Mouse (Mus musculus) layer of hippocampus, adult 18-20 months (tissue): Measurements from ENCODE around the gene Ptbp1. TPM values are rescaled to one million over a fixed set of nuclear protein-coding genes. Genes with fewer than 3 reads are reported as not detected.

ENCODE experiments used
- DNase-seq, 2 experiments: peaks; one replicate each; pipeline ENCODE4 v3.0.0; 2022; ENCODE audit warnings: low spot score in 2 of 2
- total RNA-seq, 2 experiments: library from RNA; stranded (reverse); gene quantifications; 2 replicates each; pipeline ENCODE4 v1.2.3; 2021

Ptbp1 gene
- total RNA-seq, 2 experiments from 2014 or later = 48.8 to 58.4 TPM

DNA sequence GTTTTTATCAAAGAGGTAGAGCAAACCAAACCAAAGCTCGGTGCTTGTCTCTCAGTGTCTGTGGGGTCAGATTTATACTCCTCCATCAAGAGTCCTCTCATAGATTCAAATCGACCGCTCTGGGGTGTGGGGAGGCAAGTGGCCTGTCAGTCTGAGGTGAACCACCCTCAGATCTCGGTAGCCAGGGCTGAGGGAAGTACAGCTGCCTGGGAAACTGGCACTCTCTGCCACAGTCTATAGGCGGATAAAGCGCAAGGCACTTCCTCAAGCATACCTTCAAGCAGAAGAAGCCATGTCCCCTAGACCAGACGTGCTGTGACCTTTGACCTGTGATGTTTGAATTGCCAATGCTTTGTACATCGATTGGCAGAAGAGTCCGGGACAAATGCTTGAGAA lies 21.4 kb upstream of the Ptbp1 start:
- DNase-seq = no peak

DNA sequence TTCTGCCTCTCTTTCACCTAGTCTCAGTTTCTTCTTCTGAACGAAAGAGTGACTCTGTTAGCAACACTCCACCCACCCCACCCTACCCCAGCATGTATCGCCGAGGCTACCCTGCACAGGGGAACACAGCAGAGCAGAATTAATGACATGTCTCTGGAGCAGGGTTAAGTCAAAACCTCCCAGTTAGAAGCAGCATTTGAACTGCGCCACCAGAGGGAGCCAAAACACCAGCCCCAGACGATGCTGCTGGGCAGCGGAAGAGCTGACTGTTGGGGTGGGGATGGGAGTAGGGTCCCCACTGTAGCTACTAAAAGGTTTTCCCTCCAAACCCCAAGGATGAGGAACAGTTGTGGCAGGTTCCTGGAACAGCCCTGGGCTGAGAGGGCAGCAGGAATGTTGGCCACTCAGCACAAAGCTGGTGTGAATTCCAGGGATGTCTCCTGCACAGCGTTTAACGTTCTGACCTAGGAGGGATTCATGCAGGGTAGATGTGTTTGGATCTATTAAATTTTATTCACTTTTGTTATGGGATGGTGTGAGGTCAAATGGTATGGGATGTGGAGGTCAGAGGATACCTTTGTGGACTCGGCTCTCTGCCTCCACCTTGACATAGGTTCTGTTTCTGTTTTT lies 19.3 kb upstream of the Ptbp1 start:
- peak in 1 of 2 experiments; percentile 77 for DNase-seq

DNA sequence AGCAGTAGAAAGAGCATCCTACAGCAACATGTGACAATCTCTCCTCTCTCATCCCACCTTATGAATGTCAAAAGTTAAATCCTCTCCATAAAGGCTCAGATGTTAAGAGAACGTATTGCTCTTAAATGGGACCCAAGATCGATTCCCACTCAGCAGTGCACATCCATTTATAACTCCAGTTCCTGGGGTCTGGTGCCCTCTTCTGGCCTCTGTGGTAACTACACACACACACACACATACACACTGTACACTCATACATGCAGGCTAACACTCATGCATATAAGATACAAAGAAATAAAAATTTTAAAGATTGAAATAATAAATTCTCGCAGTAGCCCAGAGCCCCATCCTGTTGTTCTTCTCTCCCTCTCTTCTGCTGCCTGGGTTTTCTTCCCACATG lies 17.3 kb upstream of the Ptbp1 start:
- no peak for DNase-seq

DNA sequence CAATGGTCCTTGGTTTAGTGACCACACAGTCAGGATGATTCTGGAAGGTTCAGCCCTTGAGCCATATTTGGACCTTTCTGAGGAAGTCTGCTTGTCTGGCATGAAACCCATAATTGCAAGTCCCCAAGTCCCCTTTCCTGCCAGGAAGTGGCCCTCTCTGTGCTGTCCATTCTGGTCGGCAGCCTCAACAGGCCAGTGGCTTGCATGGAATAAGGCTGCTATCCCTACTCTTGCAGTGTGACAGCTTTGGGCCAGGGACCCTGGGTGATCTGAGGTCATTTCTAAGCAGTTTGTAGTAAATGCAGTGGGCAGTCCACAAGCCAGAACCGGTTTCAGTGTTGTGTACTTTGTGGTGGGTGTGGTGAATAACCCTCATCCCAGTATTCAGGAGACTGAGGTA lies 16.1 kb upstream of the Ptbp1 start:
- DNase-seq = no peak

DNA sequence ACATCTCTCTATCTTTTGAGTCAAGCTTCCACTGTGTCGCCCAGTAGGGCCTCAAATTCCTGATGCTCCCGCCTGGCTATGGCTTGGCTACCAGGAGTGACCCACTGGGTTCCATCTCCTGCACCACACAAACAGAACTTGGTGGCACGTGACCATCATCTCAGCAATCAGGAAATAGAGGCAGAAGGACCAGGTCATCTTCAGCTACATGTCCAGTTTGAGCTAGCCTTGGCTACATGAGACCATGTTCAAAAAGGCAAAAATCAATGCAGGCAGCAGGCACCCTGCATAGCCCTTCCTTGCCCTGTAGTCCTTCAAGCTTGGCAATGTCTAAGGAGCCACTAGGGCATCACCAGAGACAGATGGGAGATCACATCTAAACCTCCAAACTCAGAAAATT lies 14.1 kb upstream of the Ptbp1 start:
- DNase-seq = no peak

DNA sequence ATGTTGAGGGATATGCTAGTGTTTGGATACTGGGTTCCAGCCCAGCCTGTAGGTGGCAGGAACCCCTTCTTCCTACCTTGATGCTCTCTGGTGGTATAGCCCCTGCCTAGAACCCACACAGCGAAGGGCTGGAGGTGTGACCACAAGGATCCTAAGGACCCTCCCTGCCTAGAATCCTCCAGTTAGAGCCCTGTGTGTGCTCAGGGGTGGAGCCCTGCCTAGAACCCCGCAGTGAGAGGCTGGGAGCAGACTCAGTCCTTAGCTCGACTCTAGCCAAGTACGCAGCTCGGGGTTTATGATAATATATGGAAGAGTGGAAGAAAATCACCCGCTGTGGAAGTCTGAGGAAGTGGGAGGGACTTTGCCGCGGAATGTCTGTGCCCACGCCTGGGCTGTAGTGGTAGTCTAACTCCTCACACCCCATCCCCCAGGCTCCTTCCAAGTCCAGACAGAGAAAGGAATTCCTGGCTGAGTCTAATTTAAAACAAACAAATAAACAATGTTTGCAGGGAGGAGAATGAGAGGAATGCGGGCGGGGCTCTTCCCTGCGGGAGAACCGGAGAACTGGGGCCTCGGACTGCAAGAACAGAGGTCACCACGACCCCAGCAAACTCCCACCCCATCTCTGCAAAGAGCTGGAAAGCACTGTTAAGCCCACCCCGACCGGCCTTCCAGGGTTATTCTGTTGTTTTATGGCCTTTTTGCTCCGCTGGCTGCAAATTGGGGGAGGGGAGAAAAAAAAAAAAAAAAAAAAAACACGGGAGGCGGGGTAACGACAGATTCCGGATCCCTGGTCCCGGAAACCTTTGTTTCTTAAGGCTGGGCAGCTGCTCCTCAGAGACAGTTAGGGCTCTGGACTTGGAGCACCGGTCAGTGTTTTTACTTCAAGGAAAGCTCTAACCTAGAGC lies 13.3 kb upstream of the Ptbp1 start:
- DNase-seq = peak; percentile 59 to 75

DNA sequence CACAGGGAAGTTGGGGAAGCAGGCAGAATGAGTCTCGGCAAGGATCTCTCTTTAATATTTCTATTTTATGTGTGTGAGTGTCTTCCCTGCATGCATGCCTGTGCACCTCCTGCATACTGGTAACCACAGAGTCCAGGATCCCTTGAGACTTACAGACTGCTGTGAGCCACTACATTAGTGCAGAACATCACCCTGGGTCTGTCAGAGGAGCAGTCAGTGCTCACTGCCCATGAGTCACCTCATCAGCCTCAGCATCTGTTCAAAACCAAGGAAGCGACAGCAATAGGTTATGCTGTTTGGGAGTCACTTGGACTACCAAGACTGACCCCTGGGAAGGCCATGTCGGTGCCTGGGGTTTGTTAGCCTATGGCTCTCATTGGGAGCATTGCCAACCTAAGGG lies 11.9 kb upstream of the Ptbp1 start:
- no peak for DNase-seq

DNA sequence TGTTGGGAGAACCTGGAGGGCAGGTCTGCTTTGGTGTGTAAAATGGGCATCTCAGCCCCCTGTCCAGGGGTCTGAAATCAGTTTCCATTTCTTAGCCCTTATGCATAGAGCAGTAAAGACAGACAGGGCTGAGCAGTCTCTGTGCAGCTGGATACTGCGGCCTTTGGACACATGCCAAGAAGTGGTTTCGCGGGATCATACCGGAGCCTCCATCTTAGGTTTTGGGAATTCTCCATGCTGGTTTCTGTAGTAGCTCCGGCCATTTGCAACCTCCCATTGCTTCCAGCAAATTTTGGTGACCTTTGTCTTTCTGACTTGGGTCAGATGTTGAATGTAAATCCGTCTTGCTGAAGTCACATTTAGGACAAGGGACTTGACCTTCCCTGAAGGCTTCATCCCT lies 10.8 kb upstream of the Ptbp1 start:
- DNase-seq = no peak

DNA sequence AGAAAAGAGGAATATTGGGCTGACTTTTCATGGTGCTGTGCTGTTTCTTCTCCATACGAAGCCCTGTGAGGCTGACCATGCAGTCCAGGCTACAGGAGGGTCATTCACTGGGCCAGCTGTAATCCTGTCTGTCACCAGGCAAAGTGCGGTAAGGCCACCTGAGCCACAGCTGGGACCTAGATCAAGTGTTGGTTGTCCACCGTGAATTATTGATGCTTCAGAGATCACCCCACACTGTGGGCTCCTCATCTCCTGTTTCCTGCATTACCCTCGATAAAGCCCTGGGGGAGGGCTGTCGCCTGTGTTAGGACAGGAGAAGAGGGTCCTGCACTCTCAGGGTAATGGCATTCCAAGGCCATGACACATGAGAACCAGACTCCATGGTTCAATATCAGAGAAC lies 7.7 kb upstream of the Ptbp1 start:
- no peak for DNase-seq

DNA sequence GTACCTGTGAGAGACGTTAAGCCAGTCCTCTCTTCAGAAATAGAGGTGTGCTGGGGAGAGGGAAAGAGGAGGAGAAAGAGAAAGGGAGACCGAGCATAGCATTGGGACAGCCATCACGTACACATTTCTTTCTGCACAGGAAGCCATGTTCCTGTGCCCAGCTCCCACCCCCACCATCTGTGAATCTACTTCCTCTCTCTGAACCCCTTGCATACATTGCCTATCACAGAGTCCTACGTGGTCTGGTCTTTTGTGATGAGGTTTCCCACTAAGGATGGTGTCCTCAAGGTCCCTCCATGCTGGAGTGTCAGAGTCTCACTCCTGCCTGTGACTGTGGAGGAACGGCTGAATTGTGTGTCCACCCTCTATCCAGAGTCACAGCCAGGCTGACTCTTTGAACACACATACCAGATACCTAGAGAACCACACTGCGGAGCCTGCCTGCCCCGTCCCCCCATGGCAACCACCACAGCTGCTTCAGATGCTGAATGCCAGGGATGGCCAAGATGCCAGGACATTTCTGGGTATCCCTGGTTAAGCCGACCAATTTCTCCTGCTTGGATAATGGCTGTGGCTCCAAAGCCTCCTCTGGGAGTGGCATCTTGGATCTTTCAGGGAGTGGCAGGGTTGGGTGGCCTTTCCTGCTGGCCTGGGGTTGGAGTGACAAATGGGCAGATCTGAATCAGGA lies 4.1 kb upstream of the Ptbp1 start:
- no peak for DNase-seq

DNA sequence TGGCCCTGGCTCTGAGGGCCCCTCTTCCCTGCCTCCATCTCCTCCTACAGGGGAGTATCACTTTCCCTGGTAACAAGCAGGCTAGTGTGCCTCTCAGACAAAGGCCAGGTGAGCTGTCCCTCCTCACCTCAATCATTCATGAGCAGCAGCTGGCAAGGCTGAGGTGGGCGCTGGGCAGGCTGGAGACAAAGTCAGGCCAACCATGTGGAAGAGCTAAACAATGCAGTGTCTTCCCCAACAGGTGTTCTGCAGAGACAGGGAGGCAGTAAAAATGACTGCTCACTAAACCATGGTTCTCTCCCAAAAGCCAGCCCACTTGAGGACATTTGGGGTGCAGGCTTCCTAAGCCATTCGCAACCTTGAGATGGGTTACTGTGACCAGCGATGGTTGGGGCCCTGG lies 2.6 kb upstream of the Ptbp1 start:
- no peak for DNase-seq

DNA sequence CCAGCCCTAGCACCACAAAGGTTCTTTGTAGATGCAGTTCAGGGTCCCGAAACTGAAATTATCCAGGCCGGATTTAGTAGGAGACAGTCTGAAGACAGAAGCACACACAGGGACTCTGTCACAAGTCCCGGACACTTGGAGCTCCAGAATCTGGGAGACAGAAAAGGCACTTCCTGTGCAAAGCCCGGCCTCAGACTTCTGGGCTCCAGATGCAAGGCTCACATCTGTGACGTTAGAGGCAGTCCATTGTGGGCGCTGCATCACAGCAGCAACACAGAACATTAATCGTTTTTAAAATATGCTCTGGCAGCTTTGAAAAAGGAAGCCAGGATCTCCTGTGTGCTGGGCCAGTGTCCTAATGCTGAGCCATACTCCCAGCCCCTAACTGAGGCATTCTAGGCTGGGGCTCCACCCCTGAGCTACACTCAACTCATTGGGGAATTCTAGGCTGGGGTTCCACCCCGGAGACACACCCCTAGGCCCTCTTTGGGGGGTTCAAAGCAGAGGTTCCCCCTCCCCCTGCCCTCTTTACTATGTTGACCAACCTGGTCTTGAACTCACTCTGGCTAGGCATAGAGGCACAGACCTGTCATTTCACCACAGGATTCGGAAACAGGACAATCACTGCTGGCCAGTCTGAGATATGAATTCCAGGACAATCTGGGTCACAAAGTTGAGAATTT lies 2.0 kb upstream of the Ptbp1 start:
- DNase-seq = no peak

DNA sequence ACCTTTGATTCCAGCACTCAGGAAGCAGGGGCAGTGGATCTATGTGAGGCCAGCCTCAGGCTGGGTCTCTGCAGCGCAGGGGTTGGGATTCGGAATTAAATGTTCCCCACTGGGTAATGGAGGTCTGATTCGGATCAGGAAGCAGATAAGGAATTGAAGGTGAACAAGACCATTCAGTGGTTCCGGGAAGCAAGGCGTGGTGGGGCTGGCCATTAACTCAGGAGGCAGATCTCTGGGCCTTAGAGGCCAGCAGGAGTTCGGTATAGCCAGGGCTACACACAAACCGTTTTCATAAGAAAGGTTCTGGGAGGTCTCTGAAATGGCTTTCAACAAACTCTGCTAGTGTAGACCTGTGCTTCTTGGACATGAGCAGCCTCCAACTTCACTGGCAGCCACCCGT lies 1.4 kb upstream of the Ptbp1 start:
- no peak for DNase-seq

DNA sequence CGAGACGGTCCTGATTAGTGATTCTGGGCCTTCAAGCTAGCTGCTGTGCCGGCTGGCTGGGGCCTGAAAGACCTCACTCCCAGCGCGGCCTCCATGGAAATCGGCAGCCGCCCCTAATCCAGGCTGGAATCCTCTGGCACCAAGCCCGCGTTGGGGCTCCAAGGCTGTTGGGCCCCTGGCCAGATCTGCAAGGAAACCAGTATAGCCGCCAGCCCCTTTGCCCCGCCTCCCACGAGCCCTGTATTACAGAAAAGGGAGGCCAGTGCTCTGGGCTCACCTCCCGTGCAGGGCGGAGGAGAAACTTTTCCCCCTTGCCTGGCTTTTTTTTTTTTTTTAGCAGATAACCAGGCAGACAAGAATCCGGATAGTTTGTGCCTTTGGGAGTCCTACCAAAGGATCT lies 835 bp upstream of the Ptbp1 start:
- peak; percentile 68 to 86 for DNase-seq

DNA sequence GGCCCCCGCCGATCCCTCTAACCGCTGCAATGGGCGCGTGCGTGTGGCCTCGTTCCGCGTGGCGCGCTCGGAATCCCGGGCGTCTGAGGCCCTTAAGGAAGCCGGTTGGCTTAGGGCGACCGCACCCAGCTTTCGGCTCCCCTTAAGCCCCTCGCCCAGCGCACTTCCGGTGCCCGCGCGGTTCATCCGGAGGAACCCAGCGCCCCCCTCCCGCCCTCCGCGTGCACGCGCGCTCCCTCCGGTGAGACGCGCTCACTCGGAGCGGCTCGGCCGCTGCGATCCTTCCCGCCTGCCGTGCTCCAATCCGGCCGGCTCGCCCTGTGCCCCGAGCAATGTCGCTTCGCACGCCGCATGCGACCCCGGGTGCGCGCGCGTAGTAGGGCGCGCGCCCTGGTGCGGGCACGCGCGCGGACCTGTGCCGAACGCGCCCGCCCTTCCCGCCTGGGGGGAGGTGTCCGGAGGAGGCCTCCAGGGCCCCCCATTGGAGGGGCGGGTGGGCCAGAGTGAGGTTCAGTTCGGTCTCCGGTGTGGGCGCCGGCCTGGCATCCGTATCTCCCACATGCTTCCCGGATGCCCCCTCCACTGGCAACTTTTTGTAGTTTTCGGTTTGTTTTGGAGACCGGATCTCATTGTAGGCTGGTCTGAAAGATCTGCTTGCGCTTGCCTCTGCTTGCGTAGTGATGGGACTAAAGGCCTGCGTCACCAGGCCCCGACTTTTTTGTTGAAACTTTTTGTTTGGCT lies 744 bp downstream of the Ptbp1 start:
- DNase-seq = no peak

DNA sequence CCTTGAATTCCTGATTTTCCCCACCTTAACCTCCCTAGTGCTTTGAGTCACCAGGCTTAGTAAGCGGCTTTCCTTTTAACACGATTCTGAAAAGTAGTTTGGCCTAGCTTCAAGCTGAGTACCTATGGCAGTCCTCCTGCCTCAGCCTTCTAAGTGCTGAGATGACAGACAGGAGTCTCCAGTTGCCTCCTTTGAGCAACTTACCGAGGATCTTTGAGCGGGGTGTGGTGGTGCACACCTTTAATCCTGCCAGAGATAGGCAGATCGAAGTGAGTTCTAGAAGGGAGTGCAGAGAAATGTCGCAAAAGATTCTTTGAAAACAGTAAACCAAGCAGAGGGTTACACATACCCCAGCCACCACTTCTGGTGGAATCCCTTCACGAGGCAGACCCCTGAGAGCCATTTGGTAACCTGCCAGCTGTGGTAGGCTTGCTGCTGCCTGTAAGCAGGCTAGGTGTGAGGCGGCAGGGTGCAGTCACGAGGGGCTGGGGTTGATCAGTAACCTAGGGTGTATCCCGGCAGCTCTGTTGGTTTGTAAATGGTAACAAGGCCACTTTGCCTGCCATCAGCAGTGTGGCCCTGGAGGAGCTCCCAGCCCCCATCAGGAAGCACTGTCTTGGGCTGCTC lies 1.4 kb downstream of the Ptbp1 start:
- DNase-seq = no peak

DNA sequence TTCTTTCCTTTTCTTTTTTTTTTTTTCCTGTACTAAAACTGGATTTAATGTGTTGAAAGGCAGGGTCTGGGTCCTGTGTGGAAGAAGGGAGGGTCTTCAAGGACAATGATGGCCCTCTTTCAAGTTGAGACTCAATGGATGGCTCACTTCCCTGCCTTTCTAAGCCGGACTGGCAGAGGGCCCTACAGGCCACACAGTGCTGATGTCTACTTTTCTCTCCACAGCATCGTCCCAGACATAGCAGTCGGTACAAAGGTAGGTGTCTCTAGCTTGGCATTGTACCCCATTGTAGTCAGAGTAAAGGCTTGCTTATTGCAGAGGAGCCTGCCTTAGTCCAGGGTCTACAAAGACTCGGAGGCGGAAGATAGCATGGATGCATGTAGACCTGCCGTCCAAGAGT lies 2.1 kb downstream of the Ptbp1 start:
- DNase-seq = no peak

DNA sequence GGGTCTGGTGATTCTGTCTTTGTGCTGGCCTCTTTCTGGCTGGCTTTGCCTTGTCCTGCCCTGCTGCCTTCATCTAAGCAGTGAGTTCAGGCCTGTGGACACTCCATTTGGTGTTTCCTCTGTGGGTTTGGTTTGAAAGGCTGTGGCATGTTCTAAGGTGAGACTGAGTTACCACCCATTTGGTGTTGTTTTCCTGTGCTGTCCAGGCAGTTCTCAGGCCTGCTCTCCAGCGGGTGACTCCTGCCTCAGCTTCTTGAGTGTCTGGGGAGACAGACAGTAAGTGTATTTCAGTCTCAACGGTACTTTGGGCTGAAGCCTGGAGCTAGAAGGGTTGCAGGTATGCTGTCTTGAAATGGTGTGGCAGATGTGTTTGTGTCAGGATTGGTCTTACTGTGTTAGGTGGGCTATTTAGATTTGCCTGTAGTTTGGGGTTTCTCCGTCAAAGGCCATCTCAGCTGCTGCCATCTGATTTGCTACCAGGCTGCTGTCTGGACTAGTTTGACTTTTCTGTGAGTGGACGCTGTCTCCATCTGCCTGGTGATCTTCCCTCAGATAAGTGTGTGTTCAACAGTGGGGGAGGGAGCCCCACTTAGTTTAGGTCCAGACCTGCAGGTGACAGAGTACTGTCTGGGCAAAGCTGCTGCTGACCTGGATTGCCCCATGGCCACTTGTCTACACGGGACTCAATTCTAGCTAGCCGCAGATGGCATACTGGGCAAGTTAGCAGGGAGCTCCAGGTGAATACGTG lies 2.7 kb downstream of the Ptbp1 start:
- DNase-seq = no peak

DNA sequence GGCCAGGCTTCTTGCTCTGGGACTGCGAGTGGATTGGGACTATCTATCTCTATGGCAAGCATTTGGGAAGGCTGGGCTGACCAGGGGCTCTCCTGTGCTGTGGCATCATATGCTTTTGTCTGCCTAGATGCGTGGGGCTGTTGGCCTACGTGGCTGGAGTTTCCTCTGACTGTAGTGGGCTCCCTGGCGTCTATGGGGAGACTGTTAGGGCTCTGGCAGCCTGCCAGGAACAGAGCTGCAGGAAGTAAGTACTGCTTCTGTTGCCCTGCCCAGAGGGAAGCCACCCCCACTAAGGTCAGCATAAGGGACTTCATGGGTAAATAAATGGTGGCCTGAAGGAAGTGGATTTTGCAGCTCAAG lies 3.2 kb downstream of the Ptbp1 start:
- no peak for DNase-seq

DNA sequence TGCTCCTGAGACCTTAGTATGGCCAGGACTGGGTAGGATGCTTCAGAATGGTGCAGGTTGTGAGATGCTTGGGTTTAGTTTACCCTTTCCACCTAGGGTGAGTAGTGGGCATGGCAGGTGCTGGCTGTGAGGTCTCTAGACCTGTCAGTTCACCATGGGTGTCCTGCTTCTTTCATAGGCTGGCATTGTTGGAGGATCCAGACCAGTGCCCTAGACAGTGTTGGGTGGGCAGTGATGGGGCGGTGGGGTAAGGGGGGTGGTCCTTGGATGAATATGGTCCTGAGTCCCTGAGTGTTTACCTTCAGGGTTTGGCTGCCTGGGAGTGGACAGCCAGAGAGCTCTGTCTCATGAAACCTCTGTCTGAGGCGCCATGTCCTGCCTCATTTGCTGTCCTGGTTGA lies 3.7 kb downstream of the Ptbp1 start:
- no peak for DNase-seq
